Mouse (Mus musculus): ENCODE results near the gene Ttll6.
"Not testable (repeated sequence)": the region's sequence is repeated elsewhere in the genome, so short reads cannot be mapped to it uniquely, and the experiment has no call there.

The Ttll6 gene

GRCm38 (mm10) chr11:96133239-96133865 lies at the start of gene Ttll6:
Gene Ttll6 (plus strand): TSS chr11:96133786.
- no peak for DNase-seq

GRCm38 (mm10) chr11:96087981-96088380 lies 45.6 kb upstream of the Ttll6 start:
- DNase-seq = no peak

GRCm38 (mm10) chr11:96091073-96091472 lies 42.5 kb upstream of the Ttll6 start:
- no peak for DNase-seq

GRCm38 (mm10) chr11:96092674-96093291 lies 40.8 kb upstream of the Ttll6 start:
- no peak for DNase-seq

GRCm38 (mm10) chr11:96093361-96093760 lies 40.2 kb upstream of the Ttll6 start:
- DNase-seq = no peak

- DNase-seq = no peak
These were observed 25.2 kb upstream of the Ttll6 start for GRCm38 (mm10) chr11:96108376-96108775.

GRCm38 (mm10) chr11:96110950-96111349 lies 22.6 kb upstream of the Ttll6 start:
- DNase-seq = not testable (repeated sequence)

- no peak for DNase-seq
These were observed 21.8 kb upstream of the Ttll6 start, which contains the start of gene Calcoco2 for GRCm38 (mm10) chr11:96111751-96112150. Gene Calcoco2 (minus strand): TSS chr11:96111964.

GRCm38 (mm10) chr11:96114077-96114476 lies 19.5 kb upstream of the Ttll6 start:
- no peak for DNase-seq

GRCm38 (mm10) chr11:96115416-96115815 lies 18.2 kb upstream of the Ttll6 start:
- DNase-seq = no peak

GRCm38 (mm10) chr11:96116116-96116515 lies 17.5 kb upstream of the Ttll6 start:
- no peak for DNase-seq

- not testable (repeated sequence) for DNase-seq
These were observed 16.7 kb upstream of the Ttll6 start for GRCm38 (mm10) chr11:96116925-96117324.

- DNase-seq = no peak
These were observed 14.2 kb upstream of the Ttll6 start for GRCm38 (mm10) chr11:96119401-96119800.

GRCm38 (mm10) chr11:96122806-96123205 lies 10.8 kb upstream of the Ttll6 start:
- DNase-seq = not testable (repeated sequence)

GRCm38 (mm10) chr11:96124052-96124914 lies 9.3 kb upstream of the Ttll6 start:
- DNase-seq = no peak

- DNase-seq = no peak
These were observed 3.0 kb upstream of the Ttll6 start for GRCm38 (mm10) chr11:96130606-96131005.

GRCm38 (mm10) chr11:96135847-96136246 lies 2.3 kb downstream of the Ttll6 start:
- DNase-seq = no peak

GRCm38 (mm10) chr11:96140726-96141175 lies 7.2 kb downstream of the Ttll6 start:
- DNase-seq = no peak

GRCm38 (mm10) chr11:96143766-96144165 lies 10.2 kb downstream of the Ttll6 start:
- no peak for DNase-seq

- no peak for DNase-seq
These were observed 12.2 kb downstream of the Ttll6 start for GRCm38 (mm10) chr11:96145622-96146270.

GRCm38 (mm10) chr11:96147471-96147870 lies 13.9 kb downstream of the Ttll6 start:
- no peak for DNase-seq

GRCm38 (mm10) chr11:96164769-96165168 lies 31.2 kb downstream of the Ttll6 start:
- no peak for DNase-seq

- no peak for DNase-seq
These were observed 34.5 kb downstream of the Ttll6 start for GRCm38 (mm10) chr11:96168125-96168524.
